In genomic region chr3:58636406-58637295, GRCm38 (mm10) we compare ENCODE assay signal across 8 mouse cellular contexts. TPM values are rescaled to one million over a fixed set of nuclear protein-coding genes. Genes with fewer than 3 reads are reported as not detected.
A peak's percentile ranks its signal among the peaks of the same experiment; 100 is the strongest.
DNase-seq lines count a peak whose midpoint lies in the region; ATAC-seq and TF ChIP-seq lines count a peak whose summit lies in the region.

Erich6 (minus strand) TSS chr3:58637207.

- no peaks in the 10 kb centered on the region for H3K9me3 ChIP-seq in embryonic facial prominence, embryonic 11.5 days (replicated peaks; ENCODE audit: control insufficient read depth, low read length)
- no peaks in the 10 kb centered on the region for H3K9me3 ChIP-seq in heart, embryonic 16.5 days (replicated peaks; ENCODE audit: control insufficient read depth, low read length)
- H3K9me3 ChIP-seq in lung, embryonic 15.5 days = no peaks in the 10 kb centered on the region

- peak; percentile 70 for DNase-seq in 3134 (ENCODE audit: extremely low read depth, insufficient read length, low spot score)
- DNase-seq in adrenal gland, adult 8-10 months = peak; percentile 32
- peak; percentile 63 for DNase-seq in embryonic facial prominence, embryonic 11.5 days (ENCODE audit: low spot score)
- peak; percentile 47 to 65 for DNase-seq in kidney, postnatal 36 days

- H3K4me2 ChIP-seq in embryonic facial prominence, embryonic 11.5 days (ENCODE audit: low read depth, low read length) = peak within 1 kb of the TSS; percentile 88
- H3K4me2 ChIP-seq in heart, embryonic 16.5 days (ENCODE audit: low read depth, low read length) = peak within 1 kb of the TSS; percentile 99
- peak within 1 kb of the TSS; percentile 97 for H3K4me2 ChIP-seq in lung, embryonic 15.5 days

- H3K36me3 ChIP-seq in embryonic facial prominence, embryonic 11.5 days (replicated peaks; ENCODE audit: control insufficient read depth, insufficient read depth, low read depth, low read length) = no peaks in the 10 kb centered on the region
- H3K36me3 ChIP-seq in heart, embryonic 16.5 days (ENCODE audit: control insufficient read depth, insufficient read depth) = no peaks in the 10 kb centered on the region
- H3K36me3 ChIP-seq in lung, embryonic 15.5 days = no peaks in the 10 kb centered on the region

- H3K4me1 ChIP-seq in embryonic facial prominence, embryonic 11.5 days (ENCODE audit: control insufficient read depth, insufficient read depth, low read length) = no peaks in the 10 kb centered on the region
- peaks cover 3% of the 10 kb centered on the region; the same call in 1 of the 2 replicates for H3K4me1 ChIP-seq in heart, embryonic 16.5 days (ENCODE audit: control insufficient read depth, insufficient read depth, low read length)
- H3K4me1 ChIP-seq in lung, embryonic 15.5 days = peaks cover 6% of the 10 kb centered on the region; the same call in 1 of the 2 replicates
- peaks cover 10% of the 10 kb centered on the region for H3K4me1 ChIP-seq in olfactory bulb, adult 2 months (ENCODE audit: control insufficient read depth, insufficient read depth, low read length)

- under 1% methylated on average over 34 of the region's 34 CpGs for WGBS in embryonic facial prominence, embryonic 11.5 days
- under 1% methylated on average over 34 of the region's 34 CpGs for WGBS in heart, embryonic 16.5 days
- under 1% methylated on average over 34 of the region's 34 CpGs for WGBS in lung, embryonic 15.5 days
- under 1% methylated on average over 34 of the region's 34 CpGs for WGBS in olfactory bulb, adult 2 months

- TF ChIP-seq CTCF in olfactory bulb, adult 2 months (IDR thresholded peaks at IDR 0.05; ENCODE audit: insufficient read depth, low read depth, low read length) = no peak

- TF ChIP-seq POLR2A in olfactory bulb, adult 2 months (IDR thresholded peaks at IDR 0.05; ENCODE audit: insufficient read depth, low read depth, low read length) = no peak

- H3K27me3 ChIP-seq in embryonic facial prominence, embryonic 11.5 days (ENCODE audit: control insufficient read depth, insufficient read depth, low read length) = no peaks in the 10 kb centered on the region
- no peaks in the 10 kb centered on the region; the same call in 1 of the 2 replicates for H3K27me3 ChIP-seq in heart, embryonic 16.5 days (ENCODE audit: control insufficient read depth, insufficient read depth, low read length)
- no peaks in the 10 kb centered on the region for H3K27me3 ChIP-seq in lung, embryonic 15.5 days

- peak; percentile 87 for ATAC-seq in embryonic facial prominence, embryonic 11.5 days (replicated peaks; ENCODE audit: insufficient number of reproducible peaks, low FRiP score, low TSS enrichment, low read depth)
- ATAC-seq in heart, embryonic 16.5 days (replicated peaks; ENCODE audit: extremely low read depth, insufficient read depth, low FRiP score) = peak; percentile 63; the same call in 1 of the 2 replicates
- ATAC-seq in lung, embryonic 15.5 days (ENCODE audit: borderline replicate concordance, extremely low read depth, low FRiP score, low TSS enrichment) = peak; percentile 86
- ATAC-seq in inflammation-experienced regulatory T-cells, adult 6 months = no peak

- H3K27ac ChIP-seq in embryonic facial prominence, embryonic 11.5 days (replicated peaks; ENCODE audit: low read depth, low read length) = no peak within 1 kb of the TSS
- H3K27ac ChIP-seq in heart, embryonic 16.5 days (ENCODE audit: low read length) = no peak within 1 kb of the TSS
- no peak within 1 kb of the TSS for H3K27ac ChIP-seq in lung, embryonic 15.5 days
- H3K27ac ChIP-seq in olfactory bulb, adult 2 months (ENCODE audit: insufficient read depth, low read depth, low read length) = no peak within 1 kb of the TSS

- peak within 1 kb of the TSS; percentile 52 for H3K9ac ChIP-seq in embryonic facial prominence, embryonic 11.5 days (replicated peaks; ENCODE audit: low read length)
- peak within 1 kb of the TSS; percentile 69 for H3K9ac ChIP-seq in heart, embryonic 16.5 days (ENCODE audit: low read length)
- peak within 1 kb of the TSS; percentile 47 for H3K9ac ChIP-seq in lung, embryonic 15.5 days

- H3K4me3 ChIP-seq in embryonic facial prominence, embryonic 11.5 days (ENCODE audit: low read depth, low read length) = peak within 1 kb of the TSS; percentile 45
- peak within 1 kb of the TSS; percentile 62 for H3K4me3 ChIP-seq in heart, embryonic 16.5 days (ENCODE audit: low read length)
- H3K4me3 ChIP-seq in lung, embryonic 15.5 days = peak within 1 kb of the TSS; percentile 49
- H3K4me3 ChIP-seq in olfactory bulb, adult 2 months (ENCODE audit: insufficient read depth, low read depth, low read length) = peak within 1 kb of the TSS; percentile 54

RNA-seq across cellular contexts. Expression of gene Erich6, which starts in this region (rescaled TPM):
- under 1 TPM in 3 of 4 experiments, not detected in 1; 0.13 to 0.31 (median 0.25) TPM for total RNA-seq in adrenal gland, adult 8-10 months (2022)
- polyA plus RNA-seq in embryonic facial prominence, embryonic 11.5 days (2014; fragmentation: Nextera tagmentation; extraction: Ambion mirVana) = 0.10 TPM in 1 of 2 replicates, not detected in the other
- polyA plus RNA-seq in heart, embryonic 16.5 days (2015; fragmentation: Nextera tagmentation; extraction: Ambion mirVana) = 0.07 and 0.09 TPM in 2 replicates
- polyA plus RNA-seq in lung, embryonic 15.5 days (2015; fragmentation: Nextera tagmentation; extraction: Ambion mirVana) = not detected in 2 replicates
- polyA plus RNA-seq in olfactory bulb, adult 2 months (2012; ENCODE audit: insufficient read depth, insufficient read length, low replicate concordance, missing spikeins) = not detected in 2 replicates
- not detected for polyA plus RNA-seq in inflammation-experienced regulatory T-cells, adult 6 months (2017; shearing (Covaris generic))

Comparison
In these comparisons a context has a peak if more than half of its experiments do, and no peak if none do; other contexts are left out.
1. Peak in DNase-seq in adrenal gland, adult 8-10 months; RNA of the gene not detected or under 1 TPM.
2. Peak in DNase-seq, ATAC-seq, H3K4me3 ChIP-seq, H3K9ac ChIP-seq and H3K4me2 ChIP-seq in embryonic facial prominence, embryonic 11.5 days; RNA of the gene not detected or under 1 TPM.
3. Peak in ATAC-seq, H3K4me3 ChIP-seq, H3K9ac ChIP-seq and H3K4me2 ChIP-seq in heart, embryonic 16.5 days; RNA of the gene not detected or under 1 TPM.
4. Peak in ATAC-seq, H3K4me3 ChIP-seq, H3K9ac ChIP-seq and H3K4me2 ChIP-seq in lung, embryonic 15.5 days; RNA of the gene not detected or under 1 TPM.